Comparison of ENCODE assay signal across 18 mouse cellular contexts in genomic region chr8:92618281-92618680, GRCm38 (mm10). TPM values are rescaled to one million over a fixed set of nuclear protein-coding genes. Genes with fewer than 3 reads are reported as not detected.
A peak's percentile ranks its signal among the peaks of the same experiment; 100 is the strongest.
DNase-seq lines count a peak whose midpoint lies in the region; TF ChIP-seq lines count a peak whose summit lies in the region.
"Had no signal": no experiment of that assay in that cellular context is flagged by ENCODE, and none has a peak within 500 bp of the region (broad histone marks: within the 10 kb centered on the region; RNA-seq: fewer than 3 reads in every experiment).

No protein-coding gene starts in this region.

- no peaks in the 10 kb centered on the region; the same call in 1 of the 2 replicates for H3K4me1 ChIP-seq in lung, adult 2 months (ENCODE audit: control insufficient read depth, insufficient read depth, low read length)
- peaks cover 18% of the 10 kb centered on the region for H3K4me1 ChIP-seq in limb, embryonic 10.5 days
- H3K4me1 ChIP-seq: megakaryocyte, embryonic 14.5 days had no signal

- WGBS in lung, adult 2 months, result 64% methylated on average over 14 of the region's 14 CpGs
- 80% methylated on average over 14 of the region's 14 CpGs for WGBS in limb, embryonic 10.5 days

- H3K27me3 ChIP-seq in limb, embryonic 10.5 days (ENCODE audit: low read depth, poor library complexity, severe bottlenecking), result peaks cover 20% of the 10 kb centered on the region; the same call in 1 of the 2 replicates
- H3K27me3 ChIP-seq: megakaryocyte, embryonic 14.5 days had no signal

- no peak overlapping the region for H3K4me3 ChIP-seq in lung, adult 2 months (replicated peaks; ENCODE audit: extremely low read depth, low read depth, low read length)
- H3K4me3 ChIP-seq in limb, embryonic 10.5 days, result no peak overlapping the region
- H3K4me3 ChIP-seq: heart, embryonic 10.5 days; limb, embryonic 12.5 days; megakaryocyte, embryonic 14.5 days had no signal

- no peaks in the 10 kb centered on the region for H3K9me3 ChIP-seq in limb, embryonic 10.5 days (replicated peaks)
- H3K9me3 ChIP-seq: heart, embryonic 10.5 days; limb, embryonic 12.5 days had no signal

- peak; percentile 33 to 47 for DNase-seq in cerebellum, postnatal 10 days
- DNase-seq in cerebellum, adult 8-10 months, result no peak
- DNase-seq in kidney, postnatal 14 days, result peak; percentile 5
- DNase-seq in kidney, adult 18-20 months, result no peak
- peak; percentile 4 for DNase-seq in lung, postnatal 10 days
- DNase-seq in lung, adult 2 months, result no peak
- peak; percentile 47 for DNase-seq in limb, embryonic 10.5 days (ENCODE audit: low spot score)
- DNase-seq in urinary bladder, postnatal 36 days (ENCODE audit: low spot score in 2 of 2), result no peak
- DNase-seq: adrenal gland, postnatal 36 days; heart, postnatal 36 days; kidney, adult 8-10 months; right cerebral cortex, postnatal 14 days; thymus, postnatal 4 days had no signal

- TF ChIP-seq CTCF in lung, adult 2 months (IDR thresholded peaks at IDR 0.05; ENCODE audit: insufficient read depth, low read length), result no peak

- no peaks in the 10 kb centered on the region for H3K36me3 ChIP-seq in limb, embryonic 10.5 days
- H3K36me3 ChIP-seq: heart, embryonic 10.5 days; limb, embryonic 12.5 days had no signal

- no peak overlapping the region for H3K27ac ChIP-seq in limb, embryonic 10.5 days
- H3K27ac ChIP-seq: heart, embryonic 10.5 days; limb, embryonic 12.5 days had no signal

- TF ChIP-seq POLR2A in lung, adult 2 months (IDR thresholded peaks at IDR 0.05; ENCODE audit: borderline replicate concordance, extremely low read depth, low read depth, low read length), result no peak

RNA-seq across cellular contexts. Expression of gene Irx6, which starts 55.8 kb away (rescaled TPM):
- not detected in 2 replicates for polyA plus RNA-seq in lung, adult 2 months (2012; rRNA removed)
- 0.05 and 0.23 TPM in 2 replicates for polyA plus RNA-seq in limb, embryonic 10.5 days (2016; fragmentation: Nextera tagmentation; extraction: Ambion mirVana)
- polyA plus RNA-seq: activated CD4-positive, CD25-positive, alpha-beta regulatory T cell, adult 4 months; liver, embryonic 16.5 days had no signal

Comparison
In these comparisons a context has a peak if more than half of its experiments do, and no peak if none do; other contexts are left out.
1. DNase-seq: peak in cerebellum, postnatal 10 days (2 of 2), kidney, postnatal 14 days (single experiment), lung, postnatal 10 days (single experiment) and limb, embryonic 10.5 days (single experiment); none in cerebellum, adult 8-10 months (single experiment), kidney, adult 18-20 months (single experiment), lung, adult 2 months (single experiment) and urinary bladder, postnatal 36 days (0 of 2).